In the genomic region with DNA sequence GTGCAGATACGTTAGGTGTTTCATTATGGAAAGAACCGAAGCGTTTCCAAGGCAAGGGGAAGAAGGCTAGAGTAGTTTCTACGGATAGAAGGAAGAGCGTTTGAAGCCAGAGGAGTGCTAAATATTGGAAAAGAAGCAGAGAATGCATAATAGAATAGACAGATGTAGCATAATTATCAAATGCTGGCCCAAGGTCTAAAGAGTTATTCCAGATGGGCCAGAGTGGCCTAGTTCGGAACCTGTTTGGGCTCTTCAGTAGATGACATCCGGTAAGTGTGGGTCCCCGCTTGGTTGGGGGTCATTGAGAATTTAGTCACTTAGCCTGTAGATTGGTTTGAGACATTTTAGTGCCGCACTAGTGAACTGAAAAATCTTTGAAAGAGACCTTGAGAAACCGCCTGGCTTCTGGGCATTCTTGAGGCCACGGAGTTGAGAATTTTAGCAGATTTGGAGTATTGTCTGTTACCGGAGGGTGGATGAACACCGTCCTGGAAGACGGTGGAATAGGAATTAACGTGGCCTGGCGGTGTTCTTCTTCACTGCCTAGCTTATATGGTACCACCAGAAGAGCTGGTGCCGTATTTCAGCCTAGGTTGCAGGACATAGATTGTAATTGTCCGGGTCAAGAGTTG, we compare ENCODE assay signal across 8 mouse cellular contexts. TPM values are rescaled to one million over a fixed set of nuclear protein-coding genes. Genes with fewer than 3 reads are reported as not detected.
DNase-seq lines count a peak whose midpoint lies in the region; ATAC-seq lines count a peak whose summit lies in the region.

No protein-coding gene starts in this region.

- peak overlapping the region; percentile 95 for H3K4me2 ChIP-seq in heart, embryonic 14.5 days (ENCODE audit: low read length)
- peak overlapping the region; percentile 86 for H3K4me2 ChIP-seq in hindbrain, embryonic 12.5 days (replicated peaks)

- intact Hi-C loops in heart, postnatal 36 days (cut with DNase I) = loop anchor here (2.0 to 5.0 kb wide), 3 partner anchors 19 to 306 kb away; no protein-coding TSS in a partner anchor

- peak overlapping the region; percentile 82 to 85 for H3K27ac ChIP-seq in heart, embryonic 14.5 days (replicated peaks in 1 of 2; ENCODE audit: control insufficient read depth in 1 of 2, insufficient read depth in 1 of 2, low read depth in 2 of 2, low read length in 2 of 2)
- peak overlapping the region; percentile 97 for H3K27ac ChIP-seq in hindbrain, embryonic 12.5 days

- WGBS in heart, embryonic 14.5 days = 3% methylated on average over 18 of the region's 18 CpGs
- WGBS in hindbrain, embryonic 12.5 days = 4% methylated on average over 18 of the region's 18 CpGs

- H3K27me3 ChIP-seq in heart, embryonic 14.5 days (ENCODE audit: control insufficient read depth, insufficient read depth, low read length) = no peaks in the 10 kb centered on the region
- no peaks in the 10 kb centered on the region for H3K27me3 ChIP-seq in hindbrain, embryonic 12.5 days

- peak overlapping the region; percentile 96 to 98 for H3K4me3 ChIP-seq in heart, embryonic 14.5 days (ENCODE audit: control insufficient read depth in 1 of 2, insufficient read depth in 1 of 2, low read depth in 1 of 2, low read length in 2 of 2)
- peak overlapping the region; percentile 91 for H3K4me3 ChIP-seq in hindbrain, embryonic 12.5 days

- H3K36me3 ChIP-seq in heart, embryonic 14.5 days (ENCODE audit: control insufficient read depth, insufficient read depth, low read length) = no peaks in the 10 kb centered on the region
- H3K36me3 ChIP-seq in hindbrain, embryonic 12.5 days = no peaks in the 10 kb centered on the region

- ATAC-seq in heart, embryonic 14.5 days (ENCODE audit: insufficient number of reproducible peaks, insufficient read depth, low FRiP score, low read depth) = no peak
- ATAC-seq in hindbrain, embryonic 12.5 days (ENCODE audit: low FRiP score) = no peak

- no peaks in the 10 kb centered on the region for H3K9me3 ChIP-seq in heart, embryonic 14.5 days (ENCODE audit: control insufficient read depth, low read length)
- H3K9me3 ChIP-seq in hindbrain, embryonic 12.5 days (replicated peaks) = no peaks in the 10 kb centered on the region

- peak overlapping the region; percentile 98 for H3K9ac ChIP-seq in heart, embryonic 14.5 days (ENCODE audit: low read length)
- H3K9ac ChIP-seq in hindbrain, embryonic 12.5 days = peak overlapping the region; percentile 99

- peaks cover 0 to 17% of the 10 kb centered on the region in 2 experiments; a peak in 3 of 4 replicates for H3K4me1 ChIP-seq in heart, embryonic 14.5 days (ENCODE audit: control insufficient read depth in 2 of 2, insufficient read depth in 2 of 2, low read length in 2 of 2)
- peaks cover 16% of the 10 kb centered on the region for H3K4me1 ChIP-seq in hindbrain, embryonic 12.5 days

- DNase-seq in heart, postnatal 36 days = no peak
- DNase-seq in B cell, adult 2 months = peak; percentile 14 to 24
- peak; percentile 21 for DNase-seq in brain, adult 2 months (ENCODE audit: low read depth, low spot score)
- peak; percentile 10 for DNase-seq in mesoderm, embryonic 11.5 days (ENCODE audit: low read depth, low spot score)
- DNase-seq in urinary bladder, adult 2 months (ENCODE audit: low spot score) = no peak
- no peak for DNase-seq in urinary bladder, postnatal 36 days (ENCODE audit: low spot score in 2 of 2)

RNA-seq across cellular contexts. Expression of gene Zfp148, which starts 1.1 kb away (rescaled TPM):
- polyA plus RNA-seq in heart, embryonic 14.5 days (2014; fragmentation: Nextera tagmentation; extraction: Ambion mirVana) = 35.5 and 37.3 TPM in 2 replicates
- total RNA-seq in heart, postnatal 36 days (2021) = 10 to 100 TPM; 37.8 to 37.9 TPM
- polyA plus RNA-seq in hindbrain, embryonic 12.5 days (2016; fragmentation: Nextera tagmentation; extraction: Ambion mirVana) = 59.0 and 62.5 TPM in 2 replicates
- polyA plus RNA-seq in urinary bladder, adult 2 months (2012; rRNA removed) = 19.4 and 21.4 TPM in 2 replicates

Comparison
In these comparisons a context has a peak if more than half of its experiments do, and no peak if none do; other contexts are left out.
1. DNase-seq: peak in B cell, adult 2 months (2 of 2), brain, adult 2 months (single experiment) and mesoderm, embryonic 11.5 days (single experiment); none in heart, postnatal 36 days (0 of 2), urinary bladder, adult 2 months (single experiment) and urinary bladder, postnatal 36 days (0 of 2).